Mouse (Mus musculus) forebrain, embryonic 15.5 days (tissue): Measurements from ENCODE around the gene Tcl1. TPM values are rescaled to one million over a fixed set of nuclear protein-coding genes. Genes with fewer than 3 reads are reported as not detected.

ENCODE experiments used
- polyA plus RNA-seq: library from polyadenylated mRNA; unstranded; fragments of >200 nt; fragmentation: Nextera tagmentation; extraction: Ambion mirVana; gene quantifications from 2 replicates; pipeline ENCODE4 v1.2.1, GENCODE M21; 2015

Tcl1 gene
- polyA plus RNA-seq, 1 experiment from 2014 or later = not detected

Other genes with a start within 250 kb of the Tcl1 start
- 0.11 TPM in 1 of 2 replicates, not detected in the other for gene Syne3, start 213.0 kb downstream of the Tcl1 start, polyA plus RNA-seq
- 145 and 149 TPM in 2 replicates for gene Glrx5, start 190.1 kb downstream of the Tcl1 start, polyA plus RNA-seq
- gene Tcl1b2, start 76.8 kb downstream of the Tcl1 start, polyA plus RNA-seq = not detected in 2 replicates
- gene Tcl1b1, start 63.1 kb downstream of the Tcl1 start, polyA plus RNA-seq = not detected in 2 replicates
- gene Tcl1b5, start 46.4 kb downstream of the Tcl1 start, polyA plus RNA-seq = not detected in 2 replicates
- not detected in 2 replicates for gene Tcl1b3, start 31.8 kb downstream of the Tcl1 start, polyA plus RNA-seq
- gene Tcl1b4, start 20.8 kb downstream of the Tcl1 start, polyA plus RNA-seq = not detected in 2 replicates
- gene Tunar, start 111.1 kb upstream of the Tcl1 start, polyA plus RNA-seq = 5.0 and 5.4 TPM in 2 replicates
- gene D430019H16Rik, start 231.1 kb upstream of the Tcl1 start, polyA plus RNA-seq = 13.5 and 13.8 TPM in 2 replicates